Mouse (Mus musculus) thymus, postnatal 25 days (tissue): Measurements from ENCODE around the gene Kif1c.

Source experiments
- DNase-seq: peaks from one replicate; pipeline ENCODE4 v3.0.0; 2022

The Kif1c gene

DNA sequence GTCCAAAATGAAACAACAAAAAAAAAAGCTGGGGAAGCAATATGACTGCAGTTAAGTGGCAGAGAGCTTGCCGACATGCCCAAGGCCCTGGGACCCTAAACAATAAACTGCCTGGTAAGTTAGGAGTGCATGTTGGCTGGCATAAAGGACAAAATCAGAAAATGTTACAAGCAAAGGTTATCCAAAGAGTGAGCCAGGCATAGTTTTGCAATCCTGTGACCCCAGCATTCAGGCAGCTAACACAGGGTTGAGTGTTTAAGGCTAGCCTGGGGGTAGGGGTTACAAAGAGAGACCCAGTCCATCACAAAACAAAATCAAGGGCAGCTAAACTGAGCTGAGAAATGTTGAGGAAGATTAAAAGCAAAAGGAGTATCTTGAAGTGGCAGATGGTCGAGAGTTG lies 1.3 kb upstream of the Kif1c start:
- no peak for DNase-seq

DNA sequence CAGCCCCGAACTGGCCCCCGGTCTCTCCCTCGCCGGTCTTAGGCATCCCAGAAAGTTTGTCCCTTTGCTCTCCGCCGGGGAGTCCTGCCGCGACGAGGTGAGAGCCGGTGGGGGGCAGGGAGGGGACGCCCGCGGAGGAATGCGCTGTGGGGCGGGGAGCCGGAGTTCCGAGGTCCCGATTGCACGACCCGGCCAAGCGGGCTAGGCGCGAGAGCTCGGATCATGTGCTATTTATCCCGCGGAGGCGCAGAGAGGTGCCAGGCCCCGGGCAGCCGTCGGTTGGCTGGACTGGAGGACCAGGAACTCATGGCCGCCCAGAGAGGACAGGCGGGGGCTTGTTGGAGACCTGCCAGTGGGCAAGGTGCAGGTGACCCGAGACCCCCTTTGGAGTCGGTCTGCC lies 265 bp downstream of the Kif1c start:
- peak; percentile 58 for DNase-seq

DNA sequence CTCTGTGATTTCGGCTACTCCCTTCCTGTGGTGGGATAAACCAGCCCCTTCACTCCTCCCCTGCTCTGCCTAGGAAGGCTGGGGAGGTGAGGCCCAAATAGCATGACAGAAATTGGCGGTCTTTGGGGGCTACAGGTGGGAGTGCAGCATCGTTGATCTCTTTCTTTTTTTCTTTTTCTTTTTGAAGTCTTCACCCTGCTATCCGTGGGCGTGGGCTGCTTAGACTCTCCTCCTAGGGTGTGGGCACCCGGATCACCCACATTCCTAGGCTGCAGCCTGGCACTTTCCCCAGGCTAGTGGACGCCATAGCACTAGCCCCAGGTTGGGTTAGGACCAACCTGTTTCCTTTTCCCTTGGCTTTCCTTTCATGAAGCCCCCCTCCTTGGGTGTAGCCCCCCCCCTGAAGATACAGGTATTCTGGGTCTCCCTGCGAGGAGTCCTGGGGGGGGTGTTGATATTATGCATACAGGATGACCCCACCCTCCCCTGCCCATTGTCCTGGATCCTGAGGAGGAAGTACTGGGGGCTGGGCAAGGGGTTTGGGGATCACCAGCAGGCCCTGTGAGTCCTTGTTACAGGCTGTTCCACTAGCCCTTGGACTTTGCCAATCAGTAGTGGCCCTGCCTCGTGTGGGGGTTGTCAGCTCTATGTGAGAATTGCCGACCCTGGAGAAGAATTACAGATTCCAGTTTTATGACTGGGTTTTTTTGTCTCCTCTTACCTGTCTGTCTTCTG lies 1.0 kb downstream of the Kif1c start:
- DNase-seq = peak; percentile 18

DNA sequence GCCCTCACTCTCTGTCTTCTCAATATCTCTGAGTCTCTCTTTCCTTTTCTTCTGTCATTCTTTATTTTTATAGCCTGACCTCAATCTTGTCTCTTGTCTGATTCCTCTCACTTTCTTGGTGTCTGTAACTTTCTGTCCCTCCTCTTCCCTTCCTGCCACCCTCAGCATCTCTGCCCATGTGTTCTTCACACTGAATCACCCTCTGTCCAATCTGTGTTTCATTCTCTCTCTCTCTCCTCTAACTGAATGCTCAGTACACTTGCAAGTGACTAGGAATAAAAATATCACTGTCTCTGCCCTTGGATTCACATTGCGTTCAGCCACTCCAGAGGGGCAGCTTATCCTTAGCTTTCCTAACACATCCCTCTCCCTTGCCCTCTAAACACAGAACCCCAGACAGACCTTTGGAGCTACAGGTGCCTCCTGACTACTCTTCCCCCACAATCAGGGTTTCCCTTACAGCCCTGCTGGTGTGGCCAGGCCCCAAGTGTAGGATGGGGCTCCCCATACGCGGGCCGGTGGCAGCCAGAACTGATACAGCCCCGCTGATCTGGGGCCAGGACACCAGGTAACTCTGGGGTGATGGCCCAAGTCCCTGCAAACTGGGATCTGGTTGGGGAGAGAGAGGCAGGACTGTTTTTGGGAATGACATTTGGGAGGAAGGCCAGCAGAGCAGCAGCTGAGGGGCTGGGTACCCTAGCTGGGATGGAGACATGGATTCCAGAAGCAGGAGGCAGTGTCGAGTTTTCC lies 1.8 kb downstream of the Kif1c start:
- no peak for DNase-seq

DNA sequence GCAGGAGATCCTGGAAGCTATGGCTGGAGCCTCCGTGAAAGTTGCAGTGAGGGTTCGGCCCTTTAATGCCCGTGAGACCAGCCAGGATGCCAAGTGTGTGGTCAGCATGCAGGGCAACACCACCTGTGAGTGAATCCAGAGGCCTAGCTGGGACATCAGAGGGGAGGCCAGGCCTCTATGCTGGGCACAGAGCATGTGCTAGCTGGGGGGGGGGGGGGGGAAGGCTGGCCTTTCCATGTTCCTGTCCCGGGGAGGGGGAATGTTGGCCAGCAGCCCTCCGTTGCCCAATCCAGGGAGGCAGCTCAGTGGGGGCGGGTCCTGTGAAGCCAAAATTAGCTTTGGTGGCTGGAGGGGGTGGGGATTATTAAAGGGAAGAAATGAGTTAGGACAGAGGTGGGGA lies 2.4 kb downstream of the Kif1c start:
- DNase-seq = no peak

DNA sequence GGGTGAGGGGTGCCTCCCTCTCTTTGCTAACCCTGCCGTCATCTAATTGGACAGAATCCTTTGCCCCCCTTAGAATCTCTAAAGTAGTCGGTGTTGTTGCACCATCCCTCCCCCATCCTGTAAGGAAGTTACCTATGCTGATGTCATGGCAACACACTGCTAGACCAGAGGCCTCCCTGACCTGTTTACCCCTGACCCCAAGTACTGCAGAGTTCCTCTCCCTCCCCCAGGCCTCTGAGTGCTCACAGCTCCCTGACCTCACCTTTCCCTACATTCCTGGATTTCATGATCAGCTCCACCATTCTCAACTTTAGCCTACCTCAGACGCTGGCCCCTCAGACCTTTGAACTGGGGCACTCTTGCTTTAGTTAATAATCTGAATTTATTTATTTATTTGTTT lies 5.8 kb downstream of the Kif1c start:
- no peak for DNase-seq

DNA sequence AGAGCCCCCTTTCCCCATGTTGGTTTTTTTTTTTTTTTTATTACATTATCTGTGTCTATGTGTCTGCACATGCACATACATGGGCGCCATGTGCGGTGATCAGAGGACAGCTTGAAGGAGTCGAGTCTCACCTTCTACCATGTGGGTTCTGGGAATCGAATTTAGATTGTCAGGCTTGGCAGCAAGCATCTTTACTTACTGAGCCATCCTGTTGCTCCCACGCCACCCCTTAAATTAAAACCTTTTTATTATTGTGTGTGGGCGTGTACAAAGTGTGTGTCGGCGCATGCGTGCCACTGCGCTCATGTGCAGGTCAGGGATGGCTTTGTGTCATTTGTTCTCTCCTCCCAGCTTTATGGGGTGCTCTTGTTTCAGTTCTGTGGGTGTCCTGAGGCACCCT lies 10.7 kb downstream of the Kif1c start:
- no peak for DNase-seq

DNA sequence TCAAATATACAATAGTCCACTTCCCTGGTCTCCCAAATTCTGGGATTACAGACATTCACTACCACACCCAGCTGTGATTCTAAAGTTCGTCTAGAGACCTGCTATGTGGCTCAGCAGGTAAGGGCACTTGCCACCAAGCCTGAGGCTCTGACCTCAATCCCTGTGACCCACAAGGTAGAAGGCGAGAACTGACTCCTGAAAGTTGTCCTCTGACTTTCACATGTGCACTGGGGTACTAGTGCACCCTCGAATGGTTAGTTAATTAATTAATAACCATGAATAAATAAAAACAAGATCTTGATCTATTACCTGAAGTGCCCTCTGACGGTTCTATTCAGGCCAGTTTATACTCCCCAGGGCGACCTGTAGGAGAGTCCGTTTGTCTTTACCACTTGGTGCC lies 12.9 kb downstream of the Kif1c start:
- DNase-seq = no peak

DNA sequence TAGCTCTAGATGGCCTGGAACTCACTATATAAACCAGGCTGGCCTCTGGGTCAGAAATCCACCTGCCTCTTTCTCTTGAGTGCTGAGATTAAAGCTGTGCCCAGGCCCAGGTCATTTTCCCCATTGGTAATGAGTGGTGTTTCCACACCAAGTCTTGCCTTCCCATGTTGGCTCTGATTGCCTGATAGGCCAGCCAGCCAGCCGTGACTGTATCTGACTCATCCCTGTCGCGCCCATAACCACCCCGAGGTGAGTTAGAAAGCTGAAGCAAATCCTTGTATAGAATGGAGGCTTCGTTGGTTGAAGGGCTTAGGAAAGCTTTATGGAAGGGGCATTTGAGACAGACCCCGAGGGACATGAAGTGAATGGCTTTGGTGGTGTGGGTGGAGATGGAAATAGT lies 15.5 kb downstream of the Kif1c start:
- DNase-seq = no peak

DNA sequence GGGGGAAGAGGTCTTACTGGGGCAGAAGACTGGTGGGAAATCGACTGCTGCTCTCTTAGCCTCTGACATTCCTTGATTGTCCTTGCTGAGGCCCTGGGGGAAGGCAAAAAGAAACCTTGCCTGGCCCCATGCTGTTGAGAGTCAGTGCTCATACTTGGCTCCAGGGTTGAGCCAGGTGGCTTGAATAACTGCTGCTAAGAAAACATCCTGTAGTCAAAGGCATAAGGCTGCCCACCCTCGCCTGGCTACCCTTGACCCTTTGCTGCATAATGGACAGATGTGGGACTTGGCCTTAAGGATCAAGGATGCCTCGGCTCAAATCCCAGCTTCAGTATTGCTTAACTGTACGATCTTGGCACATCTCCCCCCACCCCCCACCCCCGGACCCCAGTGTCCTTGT lies 18.1 kb downstream of the Kif1c start:
- DNase-seq = no peak

DNA sequence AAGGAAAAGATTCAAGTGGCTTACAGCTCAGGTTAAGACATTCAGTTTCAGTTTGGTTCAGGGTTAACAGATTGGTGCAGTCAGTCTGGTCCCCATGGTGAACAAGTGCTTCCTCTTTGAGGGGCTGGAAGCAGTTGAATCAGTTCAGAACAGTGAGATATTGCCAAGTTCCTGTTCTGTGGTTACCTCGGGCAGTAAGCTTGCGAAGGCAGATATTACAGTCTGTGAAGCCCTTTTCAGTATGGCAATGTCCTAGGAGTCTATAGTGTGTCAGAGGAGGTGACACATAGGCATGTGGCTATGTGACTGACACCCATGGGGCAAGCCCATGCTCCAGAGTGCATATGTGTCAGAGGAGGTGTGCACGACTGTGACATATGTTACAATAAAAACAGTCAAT lies 20.2 kb downstream of the Kif1c start:
- no peak for DNase-seq

DNA sequence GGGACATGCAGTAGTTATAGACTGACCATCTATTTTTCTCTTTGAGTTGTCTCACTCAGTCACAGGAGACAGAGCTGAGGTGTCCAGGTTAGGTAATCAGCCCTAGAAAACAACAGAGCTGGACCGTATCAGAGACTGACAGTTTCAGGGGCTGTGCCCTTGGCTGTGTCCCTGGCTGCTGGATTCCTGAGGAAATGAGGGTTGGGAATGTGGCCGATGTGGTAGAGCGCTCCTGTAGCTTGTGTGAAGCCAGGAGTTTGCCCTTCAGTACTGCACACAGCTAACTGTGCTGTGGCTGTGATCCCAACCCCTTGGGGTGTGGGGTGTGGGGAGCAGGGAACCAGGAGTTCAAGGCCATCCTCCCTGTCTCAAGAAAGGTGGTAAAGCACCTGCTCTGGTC lies 20.7 kb downstream of the Kif1c start:
- DNase-seq = no peak

DNA sequence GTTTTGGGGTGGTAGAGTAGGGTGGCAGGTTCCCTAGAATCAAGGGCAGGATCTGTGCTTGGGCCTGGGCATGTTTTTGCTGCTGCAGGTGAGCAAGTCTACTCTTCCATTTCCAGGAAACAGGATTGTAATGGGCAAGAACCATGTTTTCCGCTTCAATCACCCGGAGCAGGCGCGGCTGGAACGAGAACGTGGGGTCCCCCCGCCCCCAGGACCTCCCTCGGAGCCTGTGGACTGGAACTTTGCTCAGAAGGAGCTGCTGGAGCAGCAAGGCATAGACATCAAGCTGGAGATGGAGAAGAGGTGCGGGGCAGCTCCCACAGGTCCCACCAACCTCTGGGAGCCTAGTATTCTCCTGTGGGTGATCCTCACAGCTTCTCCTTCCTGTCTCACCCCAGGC lies 24.4 kb downstream of the Kif1c start:
- DNase-seq = no peak

DNA sequence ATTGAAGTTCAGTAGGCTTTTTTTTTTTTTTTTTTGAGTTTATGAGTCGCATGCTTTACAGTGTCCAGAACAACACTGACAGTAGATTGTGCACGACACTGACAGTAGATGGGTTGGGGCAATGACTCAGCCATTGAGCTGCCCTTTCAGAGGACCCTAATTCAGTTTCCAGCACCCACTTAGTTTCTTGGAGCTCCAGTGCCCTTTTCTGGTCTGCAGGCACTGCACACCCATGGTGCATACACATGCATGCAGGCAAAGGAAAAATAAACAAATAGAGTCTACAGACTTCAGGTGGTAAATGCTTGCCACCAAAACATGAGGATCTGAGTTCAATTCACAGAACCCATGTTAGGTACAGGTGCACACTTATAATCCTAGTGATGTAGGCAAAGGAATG lies 26.2 kb downstream of the Kif1c start:
- DNase-seq = no peak

DNA sequence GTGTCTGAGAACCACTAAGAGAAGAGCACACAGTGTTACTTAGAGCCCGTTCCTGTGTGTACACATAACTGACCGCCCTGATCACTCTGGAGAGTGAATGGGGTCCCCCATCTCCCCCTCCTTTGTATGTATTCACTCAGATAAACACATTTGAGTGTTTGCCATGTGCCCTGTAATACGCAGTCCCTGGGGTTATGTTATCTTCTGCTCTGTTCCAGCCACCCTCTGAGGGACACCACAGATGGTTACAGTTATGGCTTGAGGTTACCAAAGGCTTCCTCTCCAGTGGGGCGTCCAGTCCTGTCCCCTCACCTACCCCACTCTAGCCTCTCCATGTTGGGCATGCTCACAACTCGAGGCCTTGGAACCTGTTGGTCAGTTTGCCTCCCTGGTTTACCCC lies 27.0 kb downstream of the Kif1c start:
- no peak for DNase-seq

DNA sequence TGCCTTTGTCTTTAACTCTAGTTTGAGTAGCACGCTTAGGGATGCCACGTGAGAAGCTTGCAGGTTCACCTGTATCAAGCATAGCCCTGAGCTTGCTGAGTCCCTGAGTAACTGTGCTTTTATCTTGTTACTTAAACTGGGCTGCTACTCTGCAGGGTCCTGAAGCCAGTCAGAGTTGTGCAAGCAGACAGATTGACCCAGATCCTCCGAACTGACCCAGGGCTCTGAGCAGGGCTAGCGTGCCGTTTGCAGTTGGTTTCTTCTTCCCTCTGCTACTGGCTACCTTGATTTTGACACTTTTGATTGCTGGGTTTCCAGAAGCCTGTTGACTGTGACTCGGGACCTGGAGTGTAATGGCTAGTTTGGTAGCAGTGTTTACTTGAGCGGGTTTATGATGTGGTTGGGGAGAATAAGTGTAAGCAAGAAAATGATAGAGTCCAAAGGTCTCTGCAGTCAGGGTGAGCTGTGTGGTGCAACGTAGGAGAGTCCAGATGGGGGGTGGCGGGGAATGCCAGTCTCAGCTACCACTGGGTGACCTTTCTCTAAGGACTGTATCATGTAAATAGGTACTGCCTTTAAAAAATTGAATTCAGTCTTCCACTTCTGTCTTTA lies 30.2 kb downstream of the Kif1c start:
- no peak for DNase-seq

DNA sequence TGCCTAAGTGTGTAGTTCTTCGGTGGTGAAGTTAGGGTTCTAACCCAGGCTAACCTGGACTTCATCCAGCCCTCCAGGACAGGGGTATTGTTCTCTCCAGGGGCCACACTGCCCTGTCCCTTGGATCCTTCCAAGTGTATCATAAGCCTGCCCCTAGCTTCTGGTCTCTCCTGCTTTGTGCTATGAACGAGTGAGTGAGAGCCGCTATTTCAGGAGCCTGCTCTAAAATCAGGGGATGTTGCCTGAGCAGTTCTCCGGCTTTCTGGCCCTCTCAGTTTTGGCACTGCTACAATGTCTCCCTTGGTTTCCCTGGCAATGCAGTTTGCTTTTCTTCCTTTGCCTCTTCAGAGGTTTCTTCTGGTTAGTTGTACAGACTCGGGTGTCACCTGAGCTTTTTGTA lies 30.8 kb downstream of the Kif1c start:
- DNase-seq = no peak

DNA sequence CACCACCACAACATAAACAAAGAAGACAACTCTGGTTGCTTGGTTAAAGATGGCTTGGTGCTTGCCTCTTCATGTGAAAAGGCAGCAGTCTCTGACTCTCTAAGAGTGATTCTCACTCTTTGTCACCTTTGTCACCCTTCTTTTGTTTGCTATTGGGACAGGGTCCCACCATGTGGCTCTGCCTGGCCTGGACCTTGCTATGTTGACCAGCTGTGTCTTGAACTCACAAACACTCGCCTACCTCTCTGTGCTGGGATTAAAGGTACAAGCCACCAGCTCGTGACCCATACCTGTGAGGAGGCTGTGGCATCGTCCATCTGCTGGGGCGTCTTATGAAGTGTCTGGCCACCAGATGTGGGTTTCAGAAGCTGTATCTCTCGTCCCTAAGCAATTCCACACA lies 32.9 kb downstream of the Kif1c start:
- DNase-seq = no peak

DNA sequence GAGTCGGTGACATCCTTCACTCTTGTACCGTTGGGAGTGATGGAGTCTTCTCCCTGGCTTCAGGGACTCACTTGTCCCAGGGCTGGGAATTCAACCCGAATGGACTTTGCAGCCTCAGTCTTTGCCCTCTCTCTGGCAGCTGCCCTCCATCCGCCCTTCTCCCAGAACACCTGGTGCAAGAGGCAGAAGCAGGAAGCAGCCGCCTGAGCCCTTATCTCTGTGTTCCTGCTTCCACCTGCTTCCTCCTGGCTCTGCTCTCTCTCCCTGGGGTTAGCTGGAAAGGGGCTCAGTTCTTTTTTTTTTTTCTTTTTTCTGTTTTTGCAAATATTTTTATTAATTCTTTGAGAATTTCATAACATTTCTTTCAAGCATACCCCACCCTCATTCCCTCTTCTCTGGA lies 37.4 kb downstream of the Kif1c start:
- DNase-seq = no peak

DNA sequence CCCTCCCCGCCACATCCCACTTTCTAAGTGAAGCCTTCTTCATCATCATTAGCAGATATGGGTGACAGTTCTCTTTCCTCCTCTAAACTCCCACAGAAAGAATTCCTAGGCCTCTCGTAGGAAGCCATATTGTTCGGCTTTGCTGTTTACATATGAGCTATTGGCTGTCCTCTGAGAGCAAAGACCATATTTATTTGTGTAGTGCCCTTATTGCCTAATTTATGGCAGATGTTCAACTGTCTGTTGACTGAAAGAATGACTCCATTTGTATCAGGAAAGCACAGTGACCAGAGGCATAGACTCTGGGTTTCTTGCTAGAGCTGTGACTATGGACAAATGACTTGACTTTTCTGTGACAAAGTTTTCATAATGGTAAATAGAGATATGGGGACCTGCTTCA lies 41.3 kb downstream of the Kif1c start:
- DNase-seq = no peak

DNA sequence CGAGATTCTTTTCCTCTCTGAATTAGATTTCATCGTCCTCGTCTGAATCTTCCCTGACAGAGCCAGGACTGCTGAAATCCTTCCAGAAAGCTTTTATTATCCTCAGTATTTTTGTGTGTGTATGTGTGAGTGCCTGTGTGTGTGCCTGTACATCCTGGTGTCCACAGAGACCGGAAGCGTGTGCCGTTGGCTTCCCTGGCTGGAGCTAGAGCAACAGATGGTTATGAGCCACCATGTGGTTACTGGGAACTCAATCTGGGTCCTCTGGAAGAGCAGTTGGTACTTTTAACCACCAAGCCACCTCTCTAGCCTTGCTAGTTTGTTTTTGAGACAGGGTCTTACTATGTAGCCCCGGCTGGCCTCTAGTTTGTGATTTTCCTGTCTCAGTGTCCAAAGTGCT lies 41.8 kb downstream of the Kif1c start:
- no peak for DNase-seq

DNA sequence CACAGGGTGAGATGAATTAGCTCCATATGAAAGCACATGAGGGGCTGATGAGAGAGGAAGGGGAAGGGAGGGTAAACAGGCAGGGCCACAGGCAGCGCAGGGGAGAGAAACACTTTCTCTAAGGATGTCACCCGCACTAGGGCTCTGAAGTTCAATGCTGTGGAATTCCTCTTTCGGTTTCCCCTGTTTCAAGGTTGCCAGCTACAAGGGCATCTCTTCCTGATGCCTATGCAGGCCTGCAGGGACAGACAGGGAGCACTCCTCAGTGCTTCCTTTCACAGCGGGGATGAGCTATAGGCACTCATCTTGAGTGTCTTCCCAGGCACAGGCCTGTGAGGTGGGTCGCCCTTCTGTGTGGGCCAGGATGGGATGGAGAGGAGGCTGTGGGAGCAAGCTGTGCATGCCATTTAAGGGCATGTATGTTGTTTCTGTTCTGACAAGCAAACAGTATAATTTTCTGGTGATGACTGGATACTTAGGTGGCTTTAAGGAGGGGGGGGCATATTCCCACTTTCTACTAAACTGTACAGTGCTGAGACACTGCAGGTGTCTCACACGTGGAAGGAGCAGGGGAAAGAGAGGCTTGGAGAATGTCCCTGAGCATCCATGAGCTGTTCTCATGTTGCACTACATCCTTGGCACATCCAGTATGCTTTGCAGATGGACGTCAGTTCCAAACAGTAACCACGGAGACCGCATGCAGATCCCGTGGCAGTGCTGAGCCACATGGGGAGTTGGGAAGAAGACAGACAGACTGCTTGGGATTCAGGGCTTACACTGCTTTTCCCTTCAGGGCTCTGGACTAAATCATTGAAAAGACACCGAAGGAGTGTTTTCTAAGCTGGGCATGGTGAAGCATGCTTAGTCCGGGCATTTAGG lies 42.5 kb downstream of the Kif1c start:
- no peak for DNase-seq

DNA sequence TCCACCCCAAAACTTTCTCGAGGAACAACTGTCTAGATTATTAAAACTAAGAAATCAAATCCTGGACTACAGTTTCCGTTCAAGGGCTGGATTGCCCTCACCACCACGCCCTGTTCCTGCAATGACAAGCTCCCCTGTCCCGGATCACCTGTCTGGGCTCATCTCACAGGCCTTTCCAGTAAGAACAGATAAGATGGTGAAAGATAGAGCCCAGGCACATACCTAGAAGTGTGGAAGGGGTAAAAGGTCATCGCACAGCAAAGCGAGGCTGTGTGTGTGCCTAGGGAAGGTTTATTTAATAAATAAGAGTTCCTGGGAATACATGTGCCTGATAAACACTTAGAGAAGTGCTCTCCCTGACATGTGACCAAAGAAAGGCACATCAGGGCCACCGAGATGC lies 45.3 kb downstream of the Kif1c start:
- no peak for DNase-seq
